In genomic region chr1:112388807-112389206, GRCm38 (mm10) we compare ENCODE assay signal across 9 mouse cellular contexts.
DNase-seq lines count a peak whose midpoint lies in the region; ATAC-seq and TF ChIP-seq lines count a peak whose summit lies in the region.
"Had no signal": no experiment of that assay in that cellular context is flagged by ENCODE, and none has a peak within 500 bp of the region (broad histone marks: within the 10 kb centered on the region; RNA-seq: fewer than 3 reads in every experiment).

No protein-coding gene starts in this region.

- H3K27me3 ChIP-seq in stomach, postnatal 0 days (ENCODE audit: control insufficient read depth, insufficient read depth, low read length): no peaks in the 10 kb centered on the region
- H3K27me3 ChIP-seq: embryonic facial prominence, embryonic 15.5 days had no signal

- 24% methylated on average over 3 of the region's 3 CpGs for WGBS in stomach, postnatal 0 days

- H3K4me3 ChIP-seq in embryonic fibroblast, embryonic 13.5 days (ENCODE audit: insufficient read depth, low read length): no peak overlapping the region
- H3K4me3 ChIP-seq in stomach, postnatal 0 days (ENCODE audit: low read depth, low read length): no peak overlapping the region
- H3K4me3 ChIP-seq: embryonic facial prominence, embryonic 15.5 days had no signal

- H3K9ac ChIP-seq in stomach, postnatal 0 days (ENCODE audit: low read length): no peak overlapping the region
- H3K9ac ChIP-seq: embryonic facial prominence, embryonic 15.5 days had no signal

- peak; percentile 58; the same call in 1 of the 2 replicates for TF ChIP-seq CTCF in embryonic fibroblast, embryonic 13.5 days (IDR thresholded peaks at IDR 0.05; ENCODE audit: borderline replicate concordance, insufficient read depth, low read length)
- peak; percentile 79 for TF ChIP-seq CTCF in stomach, postnatal 0 days (IDR thresholded peaks at IDR 0.05; ENCODE audit: low read depth)

- peak; percentile 21 for DNase-seq in ovary, postnatal 14 days (ENCODE audit: low spot score)
- DNase-seq in ovary, postnatal 10 days (ENCODE audit: low spot score): no peak
- peak; percentile 23 for DNase-seq in adrenal gland, postnatal 25 days
- peak; percentile 18 for DNase-seq in kidney, postnatal 14 days
- DNase-seq in lung, postnatal 14 days: peak; percentile 3
- peak; percentile 51 for DNase-seq in stomach, postnatal 0 days (ENCODE audit: low spot score)
- DNase-seq in B cell, adult 2 months: no peak

- TF ChIP-seq EP300 in stomach, postnatal 0 days (optimal IDR thresholded peaks at IDR 0.05): no peak

- no peak for TF ChIP-seq POLR2A in embryonic fibroblast, embryonic 13.5 days (IDR thresholded peaks at IDR 0.05; ENCODE audit: low read depth, low read length)

- no peaks in the 10 kb centered on the region for H3K4me1 ChIP-seq in embryonic fibroblast, embryonic 13.5 days (ENCODE audit: control insufficient read depth, insufficient read depth, low read length)
- no peaks in the 10 kb centered on the region for H3K4me1 ChIP-seq in stomach, postnatal 0 days (replicated peaks; ENCODE audit: control insufficient read depth, insufficient read depth)
- H3K4me1 ChIP-seq: embryonic facial prominence, embryonic 15.5 days had no signal

- no peak overlapping the region for H3K27ac ChIP-seq in embryonic fibroblast, embryonic 13.5 days (ENCODE audit: insufficient read depth, low read length)
- no peak overlapping the region for H3K27ac ChIP-seq in stomach, postnatal 0 days (replicated peaks)
- H3K27ac ChIP-seq: embryonic facial prominence, embryonic 15.5 days had no signal

- H3K9me3 ChIP-seq in stomach, postnatal 0 days (ENCODE audit: control insufficient read depth, low read length): no peaks in the 10 kb centered on the region
- H3K9me3 ChIP-seq: embryonic facial prominence, embryonic 15.5 days had no signal

- H3K36me3 ChIP-seq in stomach, postnatal 0 days (ENCODE audit: control insufficient read depth, insufficient read depth, low read length): no peaks in the 10 kb centered on the region
- H3K36me3 ChIP-seq: embryonic facial prominence, embryonic 15.5 days had no signal

- no peak for ATAC-seq in stomach, postnatal 0 days (ENCODE audit: low FRiP score, low TSS enrichment)

- H3K4me2 ChIP-seq in stomach, postnatal 0 days (replicated peaks; ENCODE audit: low read depth): no peak overlapping the region
- H3K4me2 ChIP-seq: embryonic facial prominence, embryonic 15.5 days had no signal

Comparison
In these comparisons a context has a peak if more than half of its experiments do, and no peak if none do; other contexts are left out.
1. DNase-seq: peak in ovary, postnatal 14 days (single experiment), adrenal gland, postnatal 25 days (single experiment), kidney, postnatal 14 days (single experiment), lung, postnatal 14 days (single experiment) and stomach, postnatal 0 days (single experiment); none in ovary, postnatal 10 days (single experiment) and B cell, adult 2 months (0 of 2).